Mouse (Mus musculus) stomach, embryonic 14.5 days (tissue): Measurements from ENCODE around the gene Hist1h2bh. TPM values are rescaled to one million over a fixed set of nuclear protein-coding genes. Genes with fewer than 3 reads are reported as not detected.
A peak's percentile ranks its signal among the peaks of the same experiment; 100 is the strongest.
"Not testable (repeated sequence)": the region's sequence is repeated elsewhere in the genome, so short reads cannot be mapped to it uniquely, and the experiment has no call there.

Source experiments
- ATAC-seq: fragments of 200-750 bp; cut with Nextera tagmentation; 2 replicates; pipeline ENCODE4 v1.8.0; 2017; ENCODE audit warnings: low read depth, moderate TSS enrichment; ENCODE audit not compliant: insufficient number of reproducible peaks, insufficient read depth, low FRiP score
- H3K27ac ChIP-seq: fragments of 300-500 bp; sonication (generic); 2 replicates; pipeline ENCODE4 v1.5.1; 2014; ENCODE audit warnings: mild to moderate bottlenecking, low read length, moderate library complexity, mixed read lengths
- H3K27me3 ChIP-seq: fragments of 300-500 bp; sonication (generic); 2 replicates; pipeline ENCODE4 v1.6.1; 2014; ENCODE audit warnings: low read length, control low read depth, mixed read lengths; ENCODE audit not compliant: control insufficient read depth, insufficient read depth
- H3K36me3 ChIP-seq: fragments of 300-500 bp; sonication (generic); 2 replicates; pipeline ENCODE4 v1.6.1; 2014; ENCODE audit warnings: mild to moderate bottlenecking, control low read depth, low read length, moderate library complexity, mixed read lengths; ENCODE audit not compliant: control insufficient read depth, insufficient read depth
- H3K4me1 ChIP-seq: fragments of 300-500 bp; sonication (generic); 2 replicates; pipeline ENCODE4 v1.6.1; 2014; ENCODE audit warnings: low read length, control low read depth, mixed read lengths; ENCODE audit not compliant: control insufficient read depth, insufficient read depth
- H3K4me2 ChIP-seq: fragments of 300-500 bp; sonication (generic); replicated peaks from 2 replicates; pipeline ENCODE4 v1.6.1; 2014; ENCODE audit warnings: low read depth, low read length, control low read depth
- H3K4me3 ChIP-seq: fragments of 300-500 bp; sonication (generic); 2 replicates; pipeline ENCODE4 v1.5.1; 2014; ENCODE audit warnings: low read depth, low read length, control low read depth
- H3K9ac ChIP-seq: fragments of 300-500 bp; sonication (generic); replicated peaks from 2 replicates; pipeline ENCODE4 v1.6.1; 2014; ENCODE audit warnings: low read depth, mild to moderate bottlenecking, control low read depth, low read length, moderate library complexity, mixed read lengths
- H3K9me3 ChIP-seq: fragments of 300-500 bp; sonication (generic); 2 replicates; pipeline ENCODE4 v1.6.1; 2016; ENCODE audit warnings: low read depth, low read length, control low read depth; ENCODE audit not compliant: control insufficient read depth
- WGBS: fragments of 180-500 bp; shearing (Covaris S2); extraction: QIAGEN DNeasy Blood & Tissue Kit; methylation state at CpG from one replicate; pipeline ENCODE4 v1.1.7; 2014; 5-methylcytosine and 5-hydroxymethylcytosine counted together
- polyA plus RNA-seq: library from polyadenylated mRNA; unstranded; fragments of >200 nt; fragmentation: Nextera tagmentation; extraction: Ambion mirVana; gene quantifications from 2 replicates; pipeline ENCODE4 v1.2.1, GENCODE M21; 2014

The Hist1h2bh gene
- polyA plus RNA-seq, 1 experiment from 2014 or later = 1.2 TPM

GRCm38 (mm10) chr13:23536076-23536822, 6.9 kb downstream of the Hist1h2bh start:
- H3K4me2 ChIP-seq = peak overlapping the region; percentile 34
- 18% methylated on average over 7 of the region's 7 CpGs for WGBS
- no peaks in the 10 kb centered on the region for H3K9me3 ChIP-seq
- no peaks in the 10 kb centered on the region for H3K27me3 ChIP-seq
- H3K27ac ChIP-seq = peak overlapping the region; percentile 94
- peak overlapping the region; percentile 58 for H3K9ac ChIP-seq
- peaks cover 6% of the 10 kb centered on the region for H3K4me1 ChIP-seq
- ATAC-seq = no peak
- H3K36me3 ChIP-seq = no peaks in the 10 kb centered on the region
- H3K4me3 ChIP-seq = peak overlapping the region; percentile 42

GRCm38 (mm10) chr13:23535137-23536075, 7.8 kb downstream of the Hist1h2bh start, which contains the start of gene Hist1h3g:
Gene Hist1h3g, plus strand, starts transcription at chr13:23535422.
- not testable (repeated sequence) for H3K9me3 ChIP-seq, H3K36me3 ChIP-seq, H3K27me3 ChIP-seq, H3K4me1 ChIP-seq
- H3K9ac ChIP-seq = peak within 1 kb of the TSS; percentile 67
- peak within 1 kb of the TSS; percentile 94 for H3K27ac ChIP-seq
- H3K4me2 ChIP-seq = peak within 1 kb of the TSS; percentile 34
- H3K4me3 ChIP-seq = peak within 1 kb of the TSS; percentile 42
- WGBS = under 1% methylated on average over 36 of the region's 62 CpGs
- peak; percentile 90 for ATAC-seq

GRCm38 (mm10) chr13:23534368-23535131, 8.6 kb downstream of the Hist1h2bh start:
- H3K27ac ChIP-seq = peak overlapping the region; percentile 94
- no peaks in the 10 kb centered on the region for H3K9me3 ChIP-seq
- H3K9ac ChIP-seq = peak overlapping the region; percentile 67
- under 1% methylated on average over 15 of the region's 15 CpGs for WGBS
- peaks cover 6% of the 10 kb centered on the region for H3K4me1 ChIP-seq
- H3K27me3 ChIP-seq = no peaks in the 10 kb centered on the region
- peak overlapping the region; percentile 34 for H3K4me2 ChIP-seq
- no peaks in the 10 kb centered on the region for H3K36me3 ChIP-seq
- H3K4me3 ChIP-seq = peak overlapping the region; percentile 42
- ATAC-seq = no peak

GRCm38 (mm10) chr13:23533560-23534367, 9.4 kb downstream of the Hist1h2bh start, which contains the start of gene Hist1h2af:
Gene Hist1h2af, plus strand, starts transcription at chr13:23533906.
- ATAC-seq = peak; percentile 54
- peak within 1 kb of the TSS; percentile 55 for H3K4me2 ChIP-seq
- peaks cover 10% of the 10 kb centered on the region for H3K4me1 ChIP-seq
- peak within 1 kb of the TSS; percentile 97 for H3K27ac ChIP-seq
- H3K9ac ChIP-seq = peak within 1 kb of the TSS; percentile 70
- under 1% methylated on average over 24 of the region's 53 CpGs for WGBS
- H3K4me3 ChIP-seq = peak within 1 kb of the TSS; percentile 53
- not testable (repeated sequence) for H3K27me3 ChIP-seq, H3K36me3 ChIP-seq, H3K9me3 ChIP-seq

- no peaks in the 10 kb centered on the region for H3K9me3 ChIP-seq
- no peaks in the 10 kb centered on the region for H3K36me3 ChIP-seq
- peak overlapping the region; percentile 70 for H3K9ac ChIP-seq
- peak overlapping the region; percentile 55 for H3K4me2 ChIP-seq
- peak overlapping the region; percentile 97 for H3K27ac ChIP-seq
- peak overlapping the region; percentile 53 for H3K4me3 ChIP-seq
- no peak for ATAC-seq
- H3K4me1 ChIP-seq = peaks cover 11% of the 10 kb centered on the region
- 16% methylated on average over 9 of the region's 9 CpGs for WGBS
- no peaks in the 10 kb centered on the region for H3K27me3 ChIP-seq
Measured at GRCm38 (mm10) chr13:23532262-23533075, 10.7 kb downstream of the Hist1h2bh start.

GRCm38 (mm10) chr13:23530901-23531875, 12.0 kb downstream of the Hist1h2bh start, which contains the start of gene Hist1h4h:
Gene Hist1h4h, plus strand, starts transcription at chr13:23531050.
- peak within 1 kb of the TSS; percentile 55 for H3K4me2 ChIP-seq

More at GRCm38 (mm10) chr13:23530901-23531875, 12.0 kb downstream of the Hist1h2bh start, which contains the start of gene Hist1h4h:
- Histone ChIP-seq H3K9me3 (no peaks in the 10 kb centered on the region), H3K4me1 (peaks cover 5% of the 10 kb centered on the region), H3K9ac (peak within 1 kb of the TSS; percentile 70), H3K27me3 (no peaks in the 10 kb centered on the region), H3K4me3 (peak within 1 kb of the TSS; percentile 53), H3K36me3 (no peaks in the 10 kb centered on the region), H3K27ac (peak within 1 kb of the TSS; percentile 97)
- under 1% methylated on average over 53 of the region's 70 CpGs for WGBS
- peak; percentile 77 for ATAC-seq
